Mouse (Mus musculus): Measurements from ENCODE around the gene OR5BS1P.

GRCm38 (mm10) chr15:98526057-98526456 is 56.4 kb downstream of the OR5BS1P start:
- TF ChIP-seq CTCF (IDR thresholded peaks at IDR 0.05; ENCODE audit: borderline replicate concordance, insufficient read depth, low read depth, low read length) (no peak), POLR2A (IDR thresholded peaks at IDR 0.05; ENCODE audit: borderline replicate concordance, insufficient read depth, low read length) (no peak)

All from cerebellum, adult 2 months (tissue).